Mouse (Mus musculus): Measurements from ENCODE around the gene Gm20388. TPM values are rescaled to one million over a fixed set of nuclear protein-coding genes. Genes with fewer than 3 reads are reported as not detected.

Gene Gm20388
- polyA plus RNA-seq, 1 experiment, result 28.1 TPM

DNA sequence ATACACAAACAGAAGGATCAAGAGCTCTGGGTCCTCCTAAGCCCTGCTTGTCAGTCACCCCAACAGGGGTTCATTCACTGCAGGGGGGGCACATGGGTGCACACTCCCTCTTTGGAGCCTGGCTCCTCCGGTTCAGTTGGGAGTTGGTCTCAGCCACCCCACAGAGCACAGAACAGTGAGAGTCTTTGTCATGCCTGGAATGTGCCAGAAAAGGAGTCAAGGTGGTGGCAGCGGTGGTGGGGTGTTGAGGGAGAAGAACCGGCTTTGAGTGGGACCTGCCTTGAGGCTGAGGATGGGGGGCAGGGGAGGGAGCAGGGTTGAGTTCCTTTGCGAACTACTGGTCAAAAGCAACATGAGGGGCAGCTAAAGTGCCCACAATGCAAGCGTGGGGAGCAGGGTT lies 719.4 kb downstream of the Gm20388 start:
- Histone ChIP-seq H3K27ac (ENCODE audit: insufficient read depth, low read length) (no peak overlapping the region), H3K27me3 (ENCODE audit: control insufficient read depth, insufficient read depth, low read length, poor library complexity, severe bottlenecking) (no peaks in the 10 kb centered on the region)

DNA sequence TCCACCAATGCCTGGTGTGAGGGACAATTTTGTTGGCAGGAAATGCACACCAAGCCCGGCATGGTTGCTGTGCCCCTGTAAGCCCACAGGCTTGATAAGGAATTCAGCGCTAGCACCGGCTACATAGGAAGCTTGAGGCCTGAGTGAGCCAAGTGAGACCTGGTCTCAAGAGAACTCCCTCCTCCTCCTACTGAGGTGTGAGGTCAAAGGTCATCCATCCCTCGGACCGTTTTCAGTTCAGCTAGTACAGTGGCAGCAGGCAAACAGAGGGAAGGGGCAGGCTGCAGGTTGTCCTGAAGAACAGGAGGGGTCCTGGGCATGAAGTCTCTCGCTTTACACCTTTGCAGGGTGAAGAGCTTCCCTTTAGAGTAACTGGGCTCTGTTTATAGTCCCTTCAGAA lies 720.2 kb downstream of the Gm20388 start:
- no peaks in the 10 kb centered on the region for H3K9me3 ChIP-seq (replicated peaks; ENCODE audit: control insufficient read depth, insufficient read depth, low read length, poor library complexity, severe bottlenecking)
- no peaks in the 10 kb centered on the region for H3K36me3 ChIP-seq (ENCODE audit: control insufficient read depth, insufficient read depth, low read length, poor library complexity, severe bottlenecking)
- peaks cover 15% of the 10 kb centered on the region for H3K4me1 ChIP-seq (ENCODE audit: control insufficient read depth, insufficient read depth, low read length)
- no peak overlapping the region for H3K4me3 ChIP-seq (ENCODE audit: low read depth, low read length)
- H3K27ac ChIP-seq (ENCODE audit: insufficient read depth, low read length), result peak overlapping the region; percentile 70
- TF ChIP-seq POLR2A (IDR thresholded peaks at IDR 0.05; ENCODE audit: insufficient read depth, low read length) (no peak), CTCF (IDR thresholded peaks at IDR 0.05; ENCODE audit: low read depth, low read length) (no peak), EP300 (IDR thresholded peaks at IDR 0.05; ENCODE audit: insufficient read depth, low read depth, low read length) (no peak)
- H3K27me3 ChIP-seq (ENCODE audit: control insufficient read depth, insufficient read depth, low read length, poor library complexity, severe bottlenecking), result no peaks in the 10 kb centered on the region
- no peak overlapping the region for H3K9ac ChIP-seq (ENCODE audit: low read depth, poor library complexity, severe bottlenecking)

More for the DNA sequence above, 719.4 kb downstream of the Gm20388 start:
- TF ChIP-seq CTCF (IDR thresholded peaks at IDR 0.05; ENCODE audit: low read depth, low read length) (no peak), POLR2A (IDR thresholded peaks at IDR 0.05; ENCODE audit: insufficient read depth, low read length) (no peak)
- Histone ChIP-seq H3K4me3 (ENCODE audit: low read depth, low read length) (no peak overlapping the region), H3K4me1 (ENCODE audit: control insufficient read depth, insufficient read depth, low read length) (peaks cover 15% of the 10 kb centered on the region), H3K9ac (ENCODE audit: low read depth, poor library complexity, severe bottlenecking) (no peak overlapping the region), H3K36me3 (ENCODE audit: control insufficient read depth, insufficient read depth, low read length, poor library complexity, severe bottlenecking) (no peaks in the 10 kb centered on the region), H3K9me3 (replicated peaks; ENCODE audit: control insufficient read depth, insufficient read depth, low read length, poor library complexity, severe bottlenecking) (no peaks in the 10 kb centered on the region)

GRCm38 (mm10) chr8:120631441-120632375 lies 721.1 kb downstream of the Gm20388 start:
- no peak for TF ChIP-seq POLR2A (IDR thresholded peaks at IDR 0.05; ENCODE audit: insufficient read depth, low read length)
- Histone ChIP-seq H3K36me3 (ENCODE audit: control insufficient read depth, insufficient read depth, low read length, poor library complexity, severe bottlenecking) (no peaks in the 10 kb centered on the region), H3K4me3 (ENCODE audit: low read depth, low read length) (no peak overlapping the region), H3K4me1 (ENCODE audit: control insufficient read depth, insufficient read depth, low read length) (peaks cover 15% of the 10 kb centered on the region), H3K27ac (ENCODE audit: insufficient read depth, low read length) (peak overlapping the region; percentile 70), H3K9me3 (replicated peaks; ENCODE audit: control insufficient read depth, insufficient read depth, low read length, poor library complexity, severe bottlenecking) (no peaks in the 10 kb centered on the region), H3K27me3 (ENCODE audit: control insufficient read depth, insufficient read depth, low read length, poor library complexity, severe bottlenecking) (no peaks in the 10 kb centered on the region), H3K9ac (ENCODE audit: low read depth, poor library complexity, severe bottlenecking) (0 out of 2 replicates have a peak overlapping the region, but pooled peaks have one; percentile 29)

DNA sequence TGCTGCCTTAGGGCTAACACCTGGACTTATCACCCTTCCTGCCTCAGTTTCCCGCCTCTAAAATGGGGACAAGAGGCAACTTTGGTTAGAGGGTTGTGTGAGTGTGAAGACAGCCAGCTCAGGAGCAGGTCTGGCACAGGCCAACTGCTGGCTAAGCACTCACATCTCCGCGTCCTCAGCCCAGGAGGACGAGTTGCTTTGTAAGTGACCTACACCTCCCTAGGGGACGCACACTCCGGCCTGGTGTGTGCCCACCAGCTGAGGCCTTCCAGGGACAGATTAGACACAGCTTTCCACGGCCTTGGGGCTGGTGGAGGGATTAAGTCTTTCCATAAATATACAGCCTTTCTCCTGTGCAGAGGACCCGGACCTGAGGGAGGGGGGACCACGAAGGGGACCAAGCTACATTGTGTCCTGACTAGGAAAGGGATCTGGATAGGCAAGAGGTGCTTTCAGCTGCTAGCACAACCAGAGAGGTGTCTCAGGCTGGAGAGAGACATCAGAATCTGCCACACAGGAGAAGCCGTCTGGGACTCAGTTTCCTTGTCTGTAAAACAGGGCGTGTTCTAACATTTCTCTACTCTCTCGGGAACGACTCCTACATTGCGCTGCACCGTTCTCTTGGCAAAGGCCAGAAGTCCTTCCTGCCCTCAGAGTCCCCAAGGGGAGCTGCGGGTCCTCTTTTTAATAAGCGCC lies 722.5 kb downstream of the Gm20388 start:
- TF ChIP-seq EP300 (IDR thresholded peaks at IDR 0.05; ENCODE audit: insufficient read depth, low read depth, low read length) (no peak), POLR2A (IDR thresholded peaks at IDR 0.05; ENCODE audit: insufficient read depth, low read length) (no peak), CTCF (IDR thresholded peaks at IDR 0.05; ENCODE audit: low read depth, low read length) (no peak)
- Histone ChIP-seq H3K27ac (ENCODE audit: insufficient read depth, low read length) (peak overlapping the region; percentile 37; the same call in 1 of the 2 replicates), H3K4me1 (ENCODE audit: control insufficient read depth, insufficient read depth, low read length) (peaks cover 15% of the 10 kb centered on the region), H3K27me3 (ENCODE audit: control insufficient read depth, insufficient read depth, low read length, poor library complexity, severe bottlenecking) (no peaks in the 10 kb centered on the region), H3K4me3 (ENCODE audit: low read depth, low read length) (peak overlapping the region; percentile 65), H3K9me3 (replicated peaks; ENCODE audit: control insufficient read depth, insufficient read depth, low read length, poor library complexity, severe bottlenecking) (no peaks in the 10 kb centered on the region), H3K36me3 (ENCODE audit: control insufficient read depth, insufficient read depth, low read length, poor library complexity, severe bottlenecking) (no peaks in the 10 kb centered on the region), H3K9ac (ENCODE audit: low read depth, poor library complexity, severe bottlenecking) (peak overlapping the region; percentile 83)

DNA sequence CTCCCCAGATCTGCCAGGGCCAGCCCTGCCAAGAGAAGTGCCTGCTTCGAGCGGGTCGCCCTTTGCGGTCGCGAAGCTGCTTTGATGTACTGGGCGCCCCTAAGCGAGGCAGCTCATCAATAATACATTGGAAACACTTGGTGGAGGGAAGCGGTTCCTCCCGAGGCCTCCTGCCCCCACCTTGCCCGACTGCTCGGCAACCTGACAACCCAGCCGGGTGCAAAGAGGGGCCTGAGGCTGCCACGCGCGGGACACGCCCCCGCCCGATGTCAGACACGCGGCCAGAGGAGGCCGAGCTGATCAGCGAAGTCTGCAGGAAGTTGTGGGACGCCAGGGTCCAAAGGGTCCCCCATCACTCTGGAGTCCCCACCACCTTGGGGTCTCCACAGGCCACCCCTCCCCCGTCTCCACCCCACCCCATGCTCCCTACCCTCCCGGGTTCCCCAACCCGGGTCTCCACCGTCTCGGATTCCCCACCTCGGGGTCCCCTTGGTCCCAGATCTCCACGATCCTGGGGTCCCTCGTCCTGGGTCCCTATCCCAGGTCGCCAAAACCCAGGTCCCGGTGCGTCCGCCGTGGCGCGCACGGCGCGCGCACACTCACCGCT lies 723.1 kb downstream of the Gm20388 start:
- H3K27me3 ChIP-seq (ENCODE audit: control insufficient read depth, insufficient read depth, low read length, poor library complexity, severe bottlenecking), result no peaks in the 10 kb centered on the region

More for the DNA sequence above, 723.1 kb downstream of the Gm20388 start:
- H3K9ac ChIP-seq (ENCODE audit: low read depth, poor library complexity, severe bottlenecking), result peak overlapping the region; percentile 83
- TF ChIP-seq EP300 (IDR thresholded peaks at IDR 0.05; ENCODE audit: insufficient read depth, low read depth, low read length) (no peak), CTCF (IDR thresholded peaks at IDR 0.05; ENCODE audit: low read depth, low read length) (no peak), POLR2A (IDR thresholded peaks at IDR 0.05; ENCODE audit: insufficient read depth, low read length) (no peak)
- H3K27ac ChIP-seq (ENCODE audit: insufficient read depth, low read length), result no peak overlapping the region
- H3K4me3 ChIP-seq (ENCODE audit: low read depth, low read length), result peak overlapping the region; percentile 65
- H3K9me3 ChIP-seq (replicated peaks; ENCODE audit: control insufficient read depth, insufficient read depth, low read length, poor library complexity, severe bottlenecking), result no peaks in the 10 kb centered on the region
- H3K36me3 ChIP-seq (ENCODE audit: control insufficient read depth, insufficient read depth, low read length, poor library complexity, severe bottlenecking), result no peaks in the 10 kb centered on the region
- H3K4me1 ChIP-seq (ENCODE audit: control insufficient read depth, insufficient read depth, low read length), result peaks cover 15% of the 10 kb centered on the region

All from ES-Bruce4 (cell line).